Mouse (Mus musculus): ENCODE results near the gene Gypa. TPM values are rescaled to one million over a fixed set of nuclear protein-coding genes. Genes with fewer than 3 reads are reported as not detected.

Gene Gypa
- total and polyA plus RNA-seq, 3 experiments, result 15.9 to 19.8 TPM; not detected in 1

DNA sequence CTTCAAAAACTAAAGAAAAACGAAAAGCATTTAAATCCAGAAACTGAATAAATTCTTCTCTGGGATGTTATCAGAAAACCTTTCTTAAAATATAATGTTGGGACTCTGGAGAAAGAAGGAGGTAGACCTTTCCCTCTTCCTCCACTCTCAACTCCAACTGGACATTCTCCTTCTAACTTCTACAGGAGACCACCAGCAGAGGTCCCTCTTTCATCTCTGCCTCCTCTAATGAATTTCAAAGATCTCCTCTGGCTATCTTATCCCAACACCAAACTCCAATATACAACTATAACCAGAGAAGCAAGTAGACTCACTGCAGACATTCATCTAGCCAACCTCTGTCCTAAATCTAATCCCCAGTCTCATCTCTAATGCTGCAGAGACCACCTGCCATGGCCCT, 2.0 kb upstream of the Gypa start (continued):
- TF ChIP-seq EP300 (IDR thresholded peaks at IDR 0.05; ENCODE audit: low read depth in 1 of 2, low read length in 2 of 2), result no peak
- no peak for TF ChIP-seq MYB (IDR thresholded peaks at IDR 0.05; ENCODE audit: low read depth, low read length)
- no peak for TF ChIP-seq ZMIZ1 (IDR thresholded peaks at IDR 0.05; ENCODE audit: low read depth, low read length)
- TF ChIP-seq GABPA (IDR thresholded peaks at IDR 0.05; ENCODE audit: low read depth, low read length), result no peak
- no peak for TF ChIP-seq HCFC1 (IDR thresholded peaks at IDR 0.05; ENCODE audit: low read depth, low read length)
- no peak for TF ChIP-seq NELFE (IDR thresholded peaks at IDR 0.05; ENCODE audit: low read depth, low read length)
- no peak for TF ChIP-seq TCF12 (IDR thresholded peaks at IDR 0.05; ENCODE audit: low read depth, low read length)
- TF ChIP-seq SMC3 (IDR thresholded peaks at IDR 0.05; ENCODE audit: low read depth, low read length), result peak; percentile 68
- TF ChIP-seq GATA1 (IDR thresholded peaks at IDR 0.05; ENCODE audit: low read depth, low read length), result no peak

DNA sequence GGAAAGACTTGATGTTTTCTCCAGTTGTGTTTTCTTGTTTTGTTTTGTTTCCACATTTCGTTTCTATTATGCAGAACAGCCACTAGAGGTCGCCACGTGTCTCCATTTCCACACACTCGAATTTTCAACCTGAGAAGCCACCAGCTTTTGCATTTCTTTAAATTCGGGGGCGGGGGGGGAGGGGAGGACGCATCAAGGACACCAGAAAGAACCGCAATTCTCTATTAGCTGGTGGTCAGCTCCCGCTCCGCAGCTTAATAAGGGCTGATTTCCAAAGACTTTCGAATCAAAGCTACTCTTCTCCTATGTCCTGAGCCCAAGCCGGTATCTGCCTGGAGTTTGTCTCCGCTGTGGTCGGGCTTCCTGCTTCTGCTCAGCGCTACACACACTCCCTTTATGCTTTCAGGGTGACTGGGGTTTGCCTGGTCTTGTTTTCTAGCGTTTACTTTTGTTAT, 567 bp upstream of the Gypa start:
- H3K9me3 ChIP-seq (replicated peaks; ENCODE audit: insufficient read depth, low read length), result no peaks in the 10 kb centered on the region

DNA sequence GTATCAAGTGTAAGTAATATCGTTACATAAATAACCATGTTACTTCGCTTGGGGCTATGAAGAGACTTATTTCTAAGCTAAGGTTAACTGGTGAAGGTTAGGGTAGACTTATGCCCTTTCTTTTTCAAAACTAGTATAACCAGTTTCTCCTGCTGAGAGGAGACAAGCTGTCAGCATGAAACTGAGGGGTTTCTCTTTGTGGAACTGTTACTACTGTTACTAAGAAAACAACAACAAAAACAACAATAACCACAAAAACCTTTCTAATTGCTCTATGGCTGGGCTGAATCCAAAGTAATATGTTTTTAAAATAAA, 722 bp downstream of the Gypa start:
- no peaks in the 10 kb centered on the region for H3K9me3 ChIP-seq (replicated peaks; ENCODE audit: insufficient read depth, low read length)
- DNase-seq (ENCODE audit: low read depth, low spot score), result no peak
- H3K4me3 ChIP-seq (ENCODE audit: control insufficient read depth in 1 of 2, insufficient read depth in 1 of 2, low read depth in 2 of 2, low read length in 2 of 2), result peak overlapping the region; percentile 57 to 70
- peak overlapping the region; percentile 93 for H3K27ac ChIP-seq (ENCODE audit: control insufficient read depth, low read depth, low read length)
- H3K27me3 ChIP-seq (ENCODE audit: control insufficient read depth in 1 of 2, insufficient read depth in 2 of 2, low read length in 2 of 2), result no peaks in the 10 kb centered on the region
- H3K9ac ChIP-seq (ENCODE audit: control insufficient read depth, low read depth, low read length, poor library complexity, severe bottlenecking), result peak overlapping the region; percentile 77
- TF ChIP-seq CHD2 (IDR thresholded peaks at IDR 0.05; ENCODE audit: low read length) (no peak), POLR2AphosphoS5 (IDR thresholded peaks at IDR 0.05; ENCODE audit: borderline replicate concordance, low read depth, low read length) (no peak), ZMIZ1 (IDR thresholded peaks at IDR 0.05; ENCODE audit: low read depth, low read length) (0 out of 2 replicates have a peak, but pooled peaks have one; percentile 47)
- H3K36me3 ChIP-seq (ENCODE audit: control insufficient read depth in 1 of 2, insufficient read depth in 2 of 2, low read length in 2 of 2), result peaks cover 0 to 33% of the 10 kb centered on the region in 2 experiments; a peak in 3 of 4 replicates
- H3K79me2 ChIP-seq (ENCODE audit: control insufficient read depth, insufficient read depth, low read length, poor library complexity), result peaks cover 2% of the 10 kb centered on the region; the same call in 1 of the 2 replicates
- peaks cover 10 to 20% of the 10 kb centered on the region in 2 experiments for H3K4me1 ChIP-seq (ENCODE audit: control insufficient read depth in 1 of 2, insufficient read depth in 2 of 2, low read length in 2 of 2)

More for the DNA sequence above, 567 bp upstream of the Gypa start:
- H3K27ac ChIP-seq (ENCODE audit: control insufficient read depth, low read depth, low read length), result peak overlapping the region; percentile 93
- peak; percentile 89 for DNase-seq (ENCODE audit: low read depth, low spot score)
- H3K36me3 ChIP-seq (ENCODE audit: control insufficient read depth in 1 of 2, insufficient read depth in 2 of 2, low read length in 2 of 2), result peaks cover 0 to 25% of the 10 kb centered on the region in 2 experiments; a peak in 3 of 4 replicates
- TF ChIP-seq TBP (IDR thresholded peaks at IDR 0.05; ENCODE audit: low read depth, low read length) (peak; percentile 73; the same call in 1 of the 2 replicates), POLR2AphosphoS2 (IDR thresholded peaks at IDR 0.05; ENCODE audit: low read length) (no peak), CTCF (IDR thresholded peaks at IDR 0.05 in 2 of 3, conservative IDR thresholded peaks at IDR 0.05 in 1 of 3; ENCODE audit: control insufficient read depth in 1 of 3, insufficient read depth in 1 of 3, low read depth in 2 of 3, low read length in 3 of 3, poor library complexity in 1 of 3, severe bottlenecking in 1 of 3) (peak; percentile 49 to 88 (median 70)), TCF12 (IDR thresholded peaks at IDR 0.05; ENCODE audit: low read depth, low read length) (peak; percentile 54; the same call in 1 of the 2 replicates), SIN3A (IDR thresholded peaks at IDR 0.05; ENCODE audit: low read length) (peak; percentile 86), GATA1 (IDR thresholded peaks at IDR 0.05; ENCODE audit: low read depth, low read length) (no peak), RAD21 (IDR thresholded peaks at IDR 0.05; ENCODE audit: low read depth, low read length) (peak; percentile 91), MAFK (IDR thresholded peaks at IDR 0.05; ENCODE audit: borderline replicate concordance, low read depth, low read length) (no peak), EP300 (IDR thresholded peaks at IDR 0.05; ENCODE audit: low read depth in 1 of 2, low read length in 2 of 2) (peak; percentile 6 to 30; a peak in 1 of 4 replicates), MAZ (IDR thresholded peaks at IDR 0.05; ENCODE audit: low read depth, low read length) (peak; percentile 76; the same call in 1 of the 2 replicates), ETS1 (IDR thresholded peaks at IDR 0.05; ENCODE audit: low read depth, low read length) (peak; percentile 35; the same call in 1 of the 2 replicates), USF1 (IDR thresholded peaks at IDR 0.05; ENCODE audit: low read depth, low read length) (no peak), MYC (IDR thresholded peaks at IDR 0.05; ENCODE audit: low read depth, low read length) (peak; percentile 37; the same call in 1 of the 2 replicates), ZC3H11A (IDR thresholded peaks at IDR 0.05; ENCODE audit: low read depth, low read length) (peak; percentile 95), CHD2 (IDR thresholded peaks at IDR 0.05; ENCODE audit: low read length) (peak; percentile 51), HCFC1 (IDR thresholded peaks at IDR 0.05; ENCODE audit: low read depth, low read length) (peak; percentile 48; the same call in 1 of the 2 replicates), MXI1 (IDR thresholded peaks at IDR 0.05; ENCODE audit: low read depth, low read length) (peak; percentile 17; the same call in 1 of the 2 replicates), RCOR1 (IDR thresholded peaks at IDR 0.05; ENCODE audit: low read depth, low read length) (peak; percentile 4; the same call in 1 of the 2 replicates), JUND (IDR thresholded peaks at IDR 0.05; ENCODE audit: low read depth, low read length) (no peak), MAX (IDR thresholded peaks at IDR 0.05; ENCODE audit: low read length) (peak; percentile 80), BHLHE40 (IDR thresholded peaks at IDR 0.05; ENCODE audit: borderline replicate concordance, low read depth, low read length) (peak; percentile 57; the same call in 1 of the 2 replicates), SMC3 (IDR thresholded peaks at IDR 0.05; ENCODE audit: low read depth, low read length) (peak; percentile 85)
- peaks cover 2% of the 10 kb centered on the region; the same call in 1 of the 2 replicates for H3K79me2 ChIP-seq (ENCODE audit: control insufficient read depth, insufficient read depth, low read length, poor library complexity)
- peak overlapping the region; percentile 69 for H3K9ac ChIP-seq (ENCODE audit: control insufficient read depth, low read depth, low read length, poor library complexity, severe bottlenecking)
- no peaks in the 10 kb centered on the region for H3K27me3 ChIP-seq (ENCODE audit: control insufficient read depth in 1 of 2, insufficient read depth in 2 of 2, low read length in 2 of 2)
- H3K4me3 ChIP-seq (ENCODE audit: control insufficient read depth in 1 of 2, insufficient read depth in 1 of 2, low read depth in 2 of 2, low read length in 2 of 2), result peak overlapping the region; percentile 57 to 81
- H3K4me1 ChIP-seq (ENCODE audit: control insufficient read depth in 1 of 2, insufficient read depth in 2 of 2, low read length in 2 of 2), result peaks cover 9 to 20% of the 10 kb centered on the region in 2 experiments
